Mouse (Mus musculus) liver, adult 2 months (tissue): ENCODE data around the gene Celf2. TPM values are rescaled to one million over a fixed set of nuclear protein-coding genes. Genes with fewer than 3 reads are reported as not detected.

Experiments
- DNase-seq: peaks from one replicate; pipeline ENCODE4 v3.0.0-alpha.2; 2011; ENCODE audit warnings: low read depth, low spot score; ENCODE audit errors: extremely low read depth
- H3K27ac ChIP-seq: fragments of 200-500 bp; replicated peaks from 2 replicates; pipeline ENCODE4 v1.5.1; 2012; ENCODE audit warnings: low read depth, mild to moderate bottlenecking, control low read depth, inconsistent platforms, low read length; ENCODE audit not compliant: insufficient read depth
- H3K27me3 ChIP-seq: fragments of 200-500 bp; 2 replicates; pipeline ENCODE4 v1.6.1; 2012; ENCODE audit warnings: mild to moderate bottlenecking, moderate library complexity, low read length, inconsistent platforms; ENCODE audit not compliant: control insufficient read depth, insufficient read depth
- H3K36me3 ChIP-seq: fragments of 200-500 bp; 2 replicates; pipeline ENCODE4 v1.6.1; 2012; ENCODE audit warnings: low read length, inconsistent platforms; ENCODE audit not compliant: control insufficient read depth, insufficient read depth
- H3K4me1 ChIP-seq: fragments of 200-500 bp; 2 replicates; pipeline ENCODE4 v1.6.1; 2011; ENCODE audit warnings: low read length; ENCODE audit not compliant: control insufficient read depth, insufficient read depth
- H3K4me3 ChIP-seq: fragments of 200-500 bp; 2 replicates; pipeline ENCODE4 v1.5.1; 2011; ENCODE audit warnings: low read depth, mild to moderate bottlenecking, control low read depth, low read length, moderate library complexity; ENCODE audit not compliant: insufficient read depth
- H3K79me2 ChIP-seq: fragments of 200-500 bp; 2 replicates; pipeline ENCODE4 v1.6.1; 2012; ENCODE audit warnings: inconsistent platforms, mild to moderate bottlenecking, low read length, moderate library complexity; ENCODE audit not compliant: control insufficient read depth, insufficient read depth
- H3K9ac ChIP-seq: fragments of 200-500 bp; 2 replicates; pipeline ENCODE4 v1.6.1; 2012; ENCODE audit warnings: low read depth, mild to moderate bottlenecking, control low read depth, inconsistent platforms, low read length
- CTCF ChIP-seq: fragments of 200-500 bp; IDR thresholded peaks from 2 replicates; pipeline ENCODE4 v1.5.1; 2011; ENCODE audit warnings: low read depth, low read length, control low read depth
- POLR2A ChIP-seq: fragments of 200-500 bp; IDR thresholded peaks from 2 replicates; pipeline ENCODE4 v1.6.1; 2011; ENCODE audit warnings: low read length, control low read depth; ENCODE audit not compliant: insufficient read depth; ENCODE audit errors: extremely low read depth
- WGBS: fragments of 180-500 bp; shearing (Covaris S2); methylation state at CpG from one replicate; pipeline ENCODE4 v1.1.7; 2018; 5-methylcytosine and 5-hydroxymethylcytosine counted together
- polyA plus RNA-seq: library from polyadenylated mRNA; depleted of rRNA; stranded (reverse); fragments of >200 nt; gene quantifications from 2 replicates; pipeline ENCODE4 v1.2.3, GENCODE M21; 2012
- total RNA-seq: library from RNA; depleted of rRNA; stranded (reverse); fragments of >200 nt; gene quantifications from 2 replicates; pipeline ENCODE4 v1.2.3, GENCODE M21; 2014

The Celf2 gene
- total and polyA plus RNA-seq, 2 experiments: 2.9 to 4.7 TPM

DNA sequence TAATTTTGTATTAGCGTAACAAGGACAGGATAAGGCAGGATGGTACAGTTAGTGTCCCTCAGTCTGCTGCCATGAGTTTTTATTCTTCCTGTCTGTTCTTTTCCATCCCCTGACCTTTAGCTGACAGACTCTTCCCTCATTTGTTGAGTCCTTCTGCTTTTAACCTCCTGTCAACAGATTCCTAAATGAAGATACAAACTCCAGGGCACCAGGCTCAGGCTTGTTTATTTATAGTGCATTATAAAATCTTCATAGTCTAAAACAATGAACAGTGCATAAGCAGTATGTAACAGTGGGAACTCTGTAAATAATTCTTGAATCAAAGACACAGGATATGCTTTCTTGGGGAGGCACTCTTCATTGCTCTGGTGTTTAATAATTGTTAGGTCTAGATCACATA, 131.5 kb downstream of the Celf2 start:
- Histone ChIP-seq H3K9ac (no peak overlapping the region), H3K27ac (no peak overlapping the region), H3K36me3 (no peaks in the 10 kb centered on the region), H3K4me3 (no peak overlapping the region), H3K79me2 (no peaks in the 10 kb centered on the region), H3K4me1 (no peaks in the 10 kb centered on the region), H3K27me3 (no peaks in the 10 kb centered on the region)
- no peak for TF ChIP-seq POLR2A
- TF ChIP-seq CTCF: no peak
- no peak for DNase-seq
- 85% methylated on average over 1 of the region's 1 CpGs for WGBS

DNA sequence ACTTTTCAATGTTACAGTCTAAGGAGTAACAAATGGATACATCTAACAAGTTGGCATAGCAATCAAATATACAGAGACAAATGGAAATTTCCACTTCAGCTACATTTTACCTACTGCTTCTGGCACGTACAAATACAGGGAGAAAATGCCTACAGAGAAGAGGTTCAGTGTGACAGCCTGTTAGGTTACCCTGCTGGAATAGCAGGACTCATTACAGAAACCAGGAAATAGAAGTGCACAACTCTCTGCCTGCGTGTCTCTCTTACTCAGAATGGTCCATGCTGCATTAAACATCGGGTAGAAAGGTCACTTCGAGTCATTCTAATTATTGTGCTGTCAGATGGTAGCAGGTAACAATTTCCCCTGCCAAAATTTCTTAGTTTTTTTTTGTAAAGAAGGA, 141.6 kb downstream of the Celf2 start:
- Histone ChIP-seq H3K27me3 (no peaks in the 10 kb centered on the region), H3K4me3 (no peak overlapping the region), H3K4me1 (no peaks in the 10 kb centered on the region), H3K36me3 (no peaks in the 10 kb centered on the region), H3K27ac (no peak overlapping the region), H3K79me2 (no peaks in the 10 kb centered on the region), H3K9ac (no peak overlapping the region)
- TF ChIP-seq CTCF: no peak
- TF ChIP-seq POLR2A: no peak
- no peak for DNase-seq
- WGBS: 79% methylated on average over 4 of the region's 4 CpGs

DNA sequence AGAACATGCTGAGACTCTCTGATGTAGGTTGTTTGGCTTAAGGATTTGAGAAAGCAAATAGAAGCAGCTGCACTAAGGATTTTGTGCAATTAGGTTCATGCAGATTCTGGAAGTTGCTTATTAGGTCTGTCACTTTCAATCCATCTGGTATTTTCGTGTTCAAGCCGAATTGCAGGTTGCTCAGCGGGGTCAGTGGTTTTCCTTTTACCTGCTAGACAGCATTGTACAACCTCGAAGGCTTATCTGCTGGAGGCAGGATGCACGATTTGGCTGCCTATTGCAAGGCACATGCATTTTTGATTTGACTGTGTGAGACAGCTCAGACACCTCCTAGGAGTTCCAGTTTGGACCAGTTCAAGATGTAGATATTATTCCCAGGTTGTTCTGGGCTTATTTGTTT, 149.8 kb downstream of the Celf2 start:
- TF ChIP-seq CTCF (no peak), POLR2A (no peak)
- no peaks in the 10 kb centered on the region for H3K4me1 ChIP-seq
- no peaks in the 10 kb centered on the region for H3K36me3 ChIP-seq
- H3K9ac ChIP-seq: no peak overlapping the region
- no peak for DNase-seq
- H3K4me3 ChIP-seq: no peak overlapping the region
- no peaks in the 10 kb centered on the region for H3K27me3 ChIP-seq
- WGBS: 66% methylated on average over 5 of the region's 5 CpGs
- no peak overlapping the region for H3K27ac ChIP-seq
- H3K79me2 ChIP-seq: no peaks in the 10 kb centered on the region

DNA sequence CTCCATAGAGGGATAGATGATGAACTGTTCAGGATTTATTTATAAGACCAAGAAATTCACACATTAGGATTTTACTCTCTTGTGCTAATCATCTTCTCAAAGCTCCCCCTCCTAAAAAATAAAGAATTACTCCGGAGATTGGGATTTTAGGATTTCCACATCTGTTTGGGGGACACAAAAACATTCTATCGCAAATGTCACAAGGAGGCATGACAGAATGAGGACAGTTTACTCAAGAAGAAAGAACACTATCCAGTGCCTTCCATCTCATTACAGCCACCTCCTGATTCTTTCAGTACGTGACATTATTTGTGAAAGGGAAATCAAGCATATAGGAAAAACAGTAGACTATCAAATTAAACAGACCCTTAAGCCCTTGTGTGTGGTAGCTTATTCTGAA, 150.5 kb downstream of the Celf2 start:
- Histone ChIP-seq H3K36me3 (no peaks in the 10 kb centered on the region), H3K27ac (no peak overlapping the region), H3K4me1 (no peaks in the 10 kb centered on the region), H3K79me2 (no peaks in the 10 kb centered on the region), H3K27me3 (no peaks in the 10 kb centered on the region), H3K9ac (no peak overlapping the region), H3K4me3 (no peak overlapping the region)
- no peak for DNase-seq
- WGBS: 88% methylated on average over 3 of the region's 3 CpGs
- TF ChIP-seq POLR2A: no peak
- no peak for TF ChIP-seq CTCF

DNA sequence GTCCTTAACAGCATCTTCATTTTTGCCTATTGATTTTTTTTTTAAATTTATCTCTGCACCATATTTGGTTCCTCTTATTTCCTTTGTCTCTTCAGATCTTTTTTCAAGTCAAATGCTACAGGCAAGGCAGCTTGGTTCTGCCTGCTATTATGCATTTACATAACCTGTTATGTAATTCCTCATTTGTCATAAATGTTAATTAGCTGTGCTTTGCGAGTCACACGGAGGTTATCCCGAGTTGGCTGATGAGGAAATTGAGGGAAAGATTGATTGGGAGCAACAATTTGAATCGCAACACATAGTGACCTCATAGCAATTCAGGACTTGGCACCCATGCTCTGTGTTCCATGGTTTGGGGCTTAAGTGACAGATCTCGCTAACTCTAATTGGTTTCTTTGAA, 158.1 kb downstream of the Celf2 start:
- WGBS: 87% methylated on average over 5 of the region's 5 CpGs
- H3K9ac ChIP-seq: no peak overlapping the region
- no peaks in the 10 kb centered on the region for H3K79me2 ChIP-seq
- no peak for TF ChIP-seq POLR2A
- TF ChIP-seq CTCF: no peak
- no peak overlapping the region for H3K4me3 ChIP-seq
- no peaks in the 10 kb centered on the region for H3K36me3 ChIP-seq
- no peak for DNase-seq
- no peaks in the 10 kb centered on the region for H3K4me1 ChIP-seq
- H3K27me3 ChIP-seq: no peaks in the 10 kb centered on the region
- H3K27ac ChIP-seq: no peak overlapping the region

DNA sequence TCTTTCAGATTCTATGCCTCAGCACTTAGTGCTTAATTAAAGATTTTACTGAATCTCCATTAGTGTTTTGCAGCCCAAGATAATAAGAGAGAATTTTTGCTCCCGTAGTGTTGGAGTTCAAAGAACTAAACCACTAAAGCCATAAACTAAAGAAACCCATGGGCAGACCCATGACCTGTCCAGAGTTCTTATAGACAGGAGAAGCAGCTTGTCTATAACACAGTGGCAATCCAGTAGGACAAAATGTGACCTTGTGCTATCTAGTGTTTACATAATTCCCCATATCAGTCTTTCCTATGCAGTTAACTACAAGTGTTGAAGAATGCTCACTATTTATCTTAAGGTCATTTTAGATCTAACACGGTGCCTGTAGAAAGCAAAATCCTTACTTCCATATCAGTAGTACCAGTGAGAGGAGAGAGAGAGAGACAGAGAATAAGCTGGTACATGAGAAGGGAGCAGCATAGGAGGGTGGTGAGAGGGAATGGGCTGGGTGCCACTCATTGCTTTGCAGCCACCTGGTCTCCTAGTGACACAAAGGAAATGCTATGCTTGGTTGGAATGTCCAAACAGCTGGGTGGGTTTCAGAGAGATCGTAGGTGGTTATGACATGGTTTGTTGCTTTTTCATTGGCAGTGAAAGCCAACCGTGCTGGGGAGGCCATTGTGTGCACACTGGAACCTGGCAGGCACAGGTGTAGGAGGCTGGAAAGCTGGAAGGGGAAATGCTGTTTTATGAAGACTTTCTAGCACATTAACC, 162.5 kb downstream of the Celf2 start:
- DNase-seq: no peak
- no peak overlapping the region for H3K27ac ChIP-seq
- no peaks in the 10 kb centered on the region for H3K36me3 ChIP-seq
- H3K4me1 ChIP-seq: no peaks in the 10 kb centered on the region
- H3K9ac ChIP-seq: no peak overlapping the region
- no peak overlapping the region for H3K4me3 ChIP-seq
- H3K79me2 ChIP-seq: no peaks in the 10 kb centered on the region
- no peaks in the 10 kb centered on the region for H3K27me3 ChIP-seq
- TF ChIP-seq CTCF (no peak), POLR2A (no peak)
- WGBS: 71% methylated on average over 4 of the region's 4 CpGs
